Mouse (Mus musculus): Measurements from ENCODE around the gene Ccdc187.

Gene Ccdc187

DNA sequence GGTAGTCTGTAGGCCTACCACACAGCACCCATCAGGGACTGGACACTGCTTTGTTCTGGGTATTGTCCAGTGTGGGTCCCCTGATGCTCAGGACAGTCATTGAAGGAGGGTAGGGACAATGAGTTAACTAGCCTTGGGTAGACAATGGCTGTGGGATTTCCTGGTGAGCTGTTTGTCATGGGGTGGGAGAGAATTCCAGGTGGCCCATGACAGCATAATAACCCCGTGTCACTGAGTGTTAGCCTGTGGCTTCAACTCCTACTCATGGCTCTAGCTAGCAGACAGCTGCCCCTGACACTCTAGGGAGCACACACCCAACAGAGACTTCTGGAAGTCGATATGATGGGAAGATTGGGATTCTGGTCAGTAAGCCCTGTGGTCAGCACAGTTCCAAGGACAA lies at the start of gene Ccdc187:
Gene Ccdc187 (minus strand): TSS at position 101 of the 400 bp plus-strand sequence.
- no peak for DNase-seq

DNA sequence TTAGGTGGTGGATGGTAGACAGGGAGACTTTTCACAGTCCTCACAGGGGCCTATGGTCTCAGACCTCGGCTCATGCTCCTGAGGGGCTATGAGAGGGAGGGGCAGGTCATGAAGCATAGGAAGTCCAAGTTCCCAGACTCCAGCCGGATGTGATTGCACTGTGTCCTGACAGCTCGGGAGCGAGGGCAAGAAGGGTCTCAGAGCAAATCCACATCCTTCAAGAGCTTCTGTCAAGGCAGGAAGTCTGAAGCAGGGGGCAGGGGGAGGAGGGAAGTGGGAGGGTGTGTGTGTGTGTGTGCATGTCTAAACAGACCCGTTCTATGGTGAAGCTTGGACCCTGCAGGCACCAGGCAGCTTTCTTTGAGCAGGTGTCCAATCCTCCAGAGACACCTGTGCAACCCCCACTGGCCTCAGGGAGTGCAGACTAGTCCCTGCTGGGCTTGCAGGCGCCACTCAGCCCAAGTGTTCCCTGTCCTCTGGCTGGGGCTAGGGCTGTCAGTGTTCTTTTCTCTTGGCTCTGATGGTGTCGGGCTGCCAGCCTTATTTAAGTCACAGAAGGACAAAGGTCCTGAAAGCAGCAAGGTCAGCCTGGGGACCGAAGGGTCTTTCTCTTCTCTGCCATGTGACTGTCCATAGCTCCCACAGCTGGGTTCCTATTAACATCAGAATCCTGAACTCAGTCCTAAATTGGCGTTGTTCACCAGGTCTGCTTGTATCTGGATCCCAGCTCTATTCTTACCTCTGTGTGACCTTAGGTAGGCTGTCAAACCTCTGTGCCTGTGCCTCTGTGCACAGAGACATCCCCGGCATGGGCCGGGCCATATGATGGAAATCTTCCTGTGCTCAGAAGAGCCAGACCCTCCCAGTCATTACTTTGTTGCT lies 48.5 kb upstream of the Ccdc187 start:
- peak; percentile 62 to 89 for DNase-seq

DNA sequence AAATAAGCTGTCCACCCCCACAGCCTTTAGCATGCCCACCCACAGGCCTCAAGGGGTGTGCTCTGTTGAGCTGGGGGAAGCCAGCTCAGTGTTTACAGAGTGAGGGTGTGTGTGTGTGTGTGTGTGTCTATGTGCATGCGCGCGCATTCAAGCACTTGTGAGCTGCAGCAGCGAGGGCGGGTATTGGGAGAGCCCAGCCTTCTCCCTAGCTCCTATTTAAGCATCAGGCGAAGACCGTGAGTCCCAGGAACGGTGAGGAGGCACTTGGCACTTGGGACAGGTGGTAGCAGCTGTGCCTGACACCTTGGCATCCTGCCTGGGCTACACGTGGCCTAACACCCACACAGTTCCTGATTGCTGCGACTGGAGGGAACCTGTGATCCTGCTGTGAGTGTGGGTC lies 47.7 kb upstream of the Ccdc187 start:
- DNase-seq, result peak; percentile 68 to 81

DNA sequence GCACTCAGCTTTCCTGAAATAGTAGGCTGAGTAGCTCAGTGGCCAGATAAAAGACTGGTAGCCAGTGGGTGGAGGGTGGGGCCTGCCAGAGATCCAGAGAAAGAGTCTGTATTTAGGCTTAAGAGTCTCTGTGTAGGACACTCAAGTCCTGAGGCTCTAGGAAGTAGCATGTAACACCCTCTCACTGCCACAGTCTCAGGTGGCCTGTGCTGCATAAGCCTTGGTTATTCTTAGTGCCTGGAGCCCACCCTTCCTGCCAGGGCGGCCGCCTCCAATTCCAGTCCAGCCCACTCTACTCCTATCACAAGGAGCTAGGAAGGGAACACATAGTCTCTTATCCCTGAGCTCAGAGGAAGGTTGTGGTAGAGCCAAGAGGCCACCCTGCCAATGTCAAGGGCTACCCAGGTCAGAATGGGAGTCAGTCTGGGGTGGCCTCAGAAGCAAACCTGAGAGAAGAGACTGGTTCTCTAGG lies 47.2 kb upstream of the Ccdc187 start:
- peak; percentile 24 to 72 for DNase-seq

DNA sequence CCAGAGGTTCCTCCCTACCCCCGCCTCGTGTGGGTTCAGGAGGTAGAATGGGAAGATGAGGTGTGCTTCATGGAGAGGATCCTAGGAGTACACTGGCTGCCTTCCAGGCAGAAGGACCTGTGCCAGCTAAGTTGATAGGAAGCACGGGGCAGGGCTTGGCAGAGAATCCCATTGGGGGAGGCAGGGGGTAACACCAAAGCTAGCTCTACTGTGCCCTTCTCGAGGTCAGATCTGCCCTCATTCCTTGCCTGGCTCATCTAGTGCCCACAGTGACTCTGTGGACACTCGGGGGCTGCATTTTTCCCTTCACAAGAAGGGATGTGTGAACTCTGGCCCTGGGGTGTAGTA lies 44.8 kb upstream of the Ccdc187 start:
- DNase-seq, result peak; percentile 66 to 70

DNA sequence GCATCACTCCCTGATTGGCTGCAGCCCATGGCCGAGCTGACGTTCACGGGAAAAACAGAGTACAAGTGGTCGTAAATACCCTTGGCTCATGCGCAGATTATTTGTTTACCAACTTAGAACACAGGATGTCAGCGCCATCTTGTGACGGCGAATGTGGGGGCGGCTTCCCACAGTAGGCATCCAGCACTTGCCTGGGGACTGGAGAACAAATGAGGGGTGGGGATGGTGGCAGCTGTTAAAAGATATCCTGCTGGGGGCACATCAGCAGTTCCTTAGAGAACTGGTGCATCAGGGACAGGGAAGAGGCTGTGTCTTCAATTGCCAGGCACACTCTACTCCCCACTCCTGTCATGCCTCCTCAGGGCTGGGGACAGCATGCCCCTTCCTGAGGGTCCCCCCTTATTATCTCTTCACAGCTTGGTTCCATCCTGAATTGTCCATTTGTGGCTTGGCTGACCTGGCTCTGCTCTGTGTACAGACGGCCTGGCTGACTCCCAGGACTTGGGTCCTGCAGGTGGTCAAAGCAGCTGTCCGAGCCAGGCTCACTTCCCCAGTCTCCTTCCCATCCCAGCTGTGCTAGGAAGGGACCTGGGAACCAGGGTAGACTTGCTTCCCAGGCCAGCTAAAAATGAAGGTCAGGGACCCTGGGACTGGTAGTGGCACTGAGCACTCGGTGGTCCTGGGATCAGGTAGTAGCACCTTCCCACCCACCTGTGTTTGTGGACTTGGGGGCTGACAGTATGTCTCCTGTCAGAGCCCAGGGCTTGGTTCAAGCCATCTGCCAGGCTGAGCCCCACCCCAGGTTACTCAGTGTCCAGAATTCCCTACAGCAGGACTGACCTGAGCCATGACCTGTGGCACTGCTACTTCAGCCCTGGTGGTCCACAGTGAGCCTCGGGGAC lies 44.2 kb upstream of the Ccdc187 start:
- no peak for DNase-seq

DNA sequence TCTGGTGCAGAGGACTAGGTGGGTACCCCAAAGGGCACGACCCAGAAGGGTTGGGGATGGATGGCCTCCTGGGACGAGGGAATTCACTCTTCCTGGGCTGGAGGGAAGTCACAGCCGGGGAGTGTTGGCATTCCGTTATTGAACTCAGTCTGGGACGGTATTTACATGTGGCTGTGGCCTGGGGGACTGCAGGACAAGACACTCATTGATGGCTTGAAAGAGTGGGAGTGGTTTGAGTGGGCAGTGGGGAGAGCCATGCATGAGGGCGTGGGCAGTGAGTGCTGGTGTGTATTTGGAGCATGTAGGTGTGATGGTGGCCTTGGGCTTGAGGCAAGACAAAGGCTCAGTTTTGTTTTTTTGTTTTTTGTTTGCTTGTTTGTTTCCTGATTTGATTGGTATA lies 36.3 kb upstream of the Ccdc187 start:
- no peak for DNase-seq

DNA sequence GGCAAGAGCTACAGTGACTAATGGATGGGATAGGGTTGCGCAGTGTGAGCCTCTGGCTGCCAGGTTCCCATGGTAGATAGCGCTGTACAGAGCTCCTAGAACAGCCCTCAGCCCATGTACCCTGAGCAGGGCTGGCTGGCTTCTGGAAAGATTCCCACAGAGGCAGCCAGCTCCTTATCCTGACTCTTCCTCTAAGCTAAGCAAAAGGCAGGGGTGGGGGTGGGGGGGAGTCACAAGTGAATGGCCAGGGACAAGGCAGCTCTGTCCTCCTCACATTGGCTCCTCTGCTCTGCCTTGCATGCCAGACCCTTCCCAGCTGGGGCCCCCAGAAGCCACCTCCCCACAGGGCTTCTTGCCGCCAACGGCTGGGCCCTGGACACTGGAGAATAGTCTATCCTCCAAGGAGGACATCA lies 35.7 kb upstream of the Ccdc187 start:
- no peak for DNase-seq

DNA sequence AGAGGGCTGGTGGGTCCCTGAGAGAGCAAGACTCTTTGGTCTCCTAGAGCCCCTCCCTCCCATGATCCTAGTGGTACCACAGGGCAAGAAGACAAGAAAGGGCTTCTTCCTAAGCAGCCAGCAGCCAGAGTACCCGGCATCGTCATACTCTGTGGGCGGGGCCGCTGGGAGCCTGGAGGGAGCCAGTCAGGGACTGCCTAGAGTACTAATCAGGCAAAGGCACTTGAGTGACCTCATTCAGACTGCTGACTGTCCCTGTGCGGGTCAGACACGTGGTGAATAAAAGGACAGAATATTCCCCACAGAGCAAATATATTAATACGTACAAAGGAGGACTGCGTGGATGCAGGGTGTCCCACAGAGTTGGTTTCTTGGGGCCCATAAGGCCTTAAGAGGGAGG lies 35.0 kb upstream of the Ccdc187 start:
- DNase-seq, result peak in 1 of 2 experiments; percentile 36

DNA sequence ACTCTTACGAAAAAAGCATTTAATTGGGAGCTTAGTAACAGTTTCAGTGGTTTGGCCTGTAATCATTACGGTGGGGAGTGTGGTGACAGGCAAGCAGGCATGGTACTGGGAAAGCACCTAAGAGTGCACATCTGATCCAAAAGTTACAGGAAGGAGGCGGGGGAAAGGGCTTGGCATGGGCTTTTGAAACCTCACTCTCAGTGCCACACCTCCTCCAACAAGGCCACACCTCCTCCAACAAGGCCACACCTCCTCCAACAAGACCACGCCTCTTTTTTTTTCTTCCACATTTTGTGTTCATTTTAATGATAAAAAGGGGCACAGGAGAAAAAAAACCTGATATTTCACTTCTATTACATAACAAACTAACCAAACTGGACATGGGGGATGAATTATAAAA lies 33.5 kb upstream of the Ccdc187 start:
- peak in 1 of 2 experiments; percentile 37 for DNase-seq

DNA sequence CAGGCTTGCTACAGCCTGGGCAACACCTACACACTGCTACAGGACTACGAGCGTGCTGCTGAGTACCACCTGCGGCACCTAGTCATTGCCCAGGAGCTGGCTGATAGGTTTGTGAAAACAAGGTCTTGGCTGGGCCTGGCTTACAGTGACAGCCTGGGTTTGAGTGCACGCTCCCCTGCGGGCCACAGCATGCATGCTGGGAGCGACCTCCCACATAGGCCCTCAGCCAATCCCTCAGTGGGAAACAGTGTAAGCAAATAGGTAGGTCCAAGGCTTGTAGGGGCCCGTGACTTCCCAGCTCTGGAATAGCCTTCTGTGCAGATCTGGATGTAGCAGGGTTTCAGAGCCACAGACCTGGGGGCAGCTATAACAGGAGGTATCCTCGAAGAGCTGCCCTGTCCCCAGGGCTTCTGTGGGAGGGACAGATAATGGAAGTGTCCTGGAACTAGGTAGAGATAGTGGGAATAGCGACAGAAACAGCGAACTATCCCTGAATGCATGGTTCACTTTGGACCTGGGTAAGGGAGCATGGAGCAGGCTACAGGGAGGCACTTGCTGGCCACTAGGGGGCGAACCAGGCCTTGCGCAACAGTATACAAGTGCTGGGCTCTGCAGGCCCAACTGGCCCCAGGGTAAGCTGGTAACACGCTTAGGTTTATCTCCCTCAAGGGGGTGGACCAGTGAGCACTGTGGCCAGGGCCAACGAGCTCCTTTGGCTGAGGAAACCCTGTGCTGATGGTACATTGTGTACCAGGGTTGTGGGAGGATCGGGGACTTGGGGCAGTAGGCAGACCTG lies 31.2 kb upstream of the Ccdc187 start:
- peak; percentile 78 to 80 for DNase-seq

DNA sequence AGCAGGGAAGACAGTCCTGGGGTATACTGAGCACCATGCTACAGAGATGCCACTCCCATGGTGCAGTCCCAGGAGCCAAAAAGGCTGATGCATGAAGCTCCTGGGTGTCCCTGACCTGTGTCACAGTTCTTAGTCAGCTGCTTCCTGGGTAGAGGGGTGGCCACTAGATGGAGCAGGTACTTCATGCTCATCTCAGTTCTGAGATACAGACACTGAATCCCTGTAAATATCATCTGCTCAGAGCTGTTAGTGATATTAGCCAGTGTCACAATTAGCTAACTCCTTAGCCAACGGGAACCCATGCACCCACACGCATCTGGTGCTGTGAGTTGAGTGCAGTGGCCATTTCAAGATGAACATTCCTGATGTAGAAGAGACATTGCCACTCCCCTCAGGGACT lies 30.6 kb upstream of the Ccdc187 start:
- peak; percentile 56 to 66 for DNase-seq

DNA sequence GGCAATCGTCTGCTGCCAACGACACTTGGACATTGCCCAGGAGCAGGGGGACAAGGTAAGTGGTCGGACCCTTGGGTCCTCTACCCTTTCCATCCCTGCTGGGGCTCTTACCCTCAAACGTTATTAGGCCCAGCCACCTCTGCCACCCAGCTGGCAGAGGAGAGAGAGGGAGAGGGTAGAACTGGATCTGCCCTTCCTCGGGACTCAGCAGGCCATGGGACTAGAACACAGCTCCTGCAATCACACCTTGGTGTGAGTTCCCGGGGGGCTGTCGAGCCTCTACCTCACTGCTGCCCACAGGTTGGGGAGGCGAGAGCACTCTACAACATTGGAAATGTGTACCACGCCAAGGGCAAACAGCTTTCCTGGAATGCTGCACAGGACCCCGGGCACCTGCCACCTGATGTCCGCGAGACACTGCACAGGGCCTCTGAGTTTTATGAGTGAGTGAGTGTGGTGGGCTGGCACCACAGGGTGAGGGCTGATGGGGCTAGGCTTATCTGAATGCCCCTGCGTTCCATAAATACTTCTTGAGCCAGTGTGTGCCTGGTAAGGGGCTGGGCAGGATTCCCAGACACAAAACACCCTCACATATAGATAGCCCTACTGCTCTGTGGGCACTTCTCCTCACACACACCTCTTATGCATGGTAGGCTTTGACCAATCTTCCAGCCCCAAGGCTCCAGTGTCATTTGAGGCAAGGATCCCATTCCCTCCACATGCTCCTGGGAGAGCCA lies 29.4 kb upstream of the Ccdc187 start:
- DNase-seq, result no peak

DNA sequence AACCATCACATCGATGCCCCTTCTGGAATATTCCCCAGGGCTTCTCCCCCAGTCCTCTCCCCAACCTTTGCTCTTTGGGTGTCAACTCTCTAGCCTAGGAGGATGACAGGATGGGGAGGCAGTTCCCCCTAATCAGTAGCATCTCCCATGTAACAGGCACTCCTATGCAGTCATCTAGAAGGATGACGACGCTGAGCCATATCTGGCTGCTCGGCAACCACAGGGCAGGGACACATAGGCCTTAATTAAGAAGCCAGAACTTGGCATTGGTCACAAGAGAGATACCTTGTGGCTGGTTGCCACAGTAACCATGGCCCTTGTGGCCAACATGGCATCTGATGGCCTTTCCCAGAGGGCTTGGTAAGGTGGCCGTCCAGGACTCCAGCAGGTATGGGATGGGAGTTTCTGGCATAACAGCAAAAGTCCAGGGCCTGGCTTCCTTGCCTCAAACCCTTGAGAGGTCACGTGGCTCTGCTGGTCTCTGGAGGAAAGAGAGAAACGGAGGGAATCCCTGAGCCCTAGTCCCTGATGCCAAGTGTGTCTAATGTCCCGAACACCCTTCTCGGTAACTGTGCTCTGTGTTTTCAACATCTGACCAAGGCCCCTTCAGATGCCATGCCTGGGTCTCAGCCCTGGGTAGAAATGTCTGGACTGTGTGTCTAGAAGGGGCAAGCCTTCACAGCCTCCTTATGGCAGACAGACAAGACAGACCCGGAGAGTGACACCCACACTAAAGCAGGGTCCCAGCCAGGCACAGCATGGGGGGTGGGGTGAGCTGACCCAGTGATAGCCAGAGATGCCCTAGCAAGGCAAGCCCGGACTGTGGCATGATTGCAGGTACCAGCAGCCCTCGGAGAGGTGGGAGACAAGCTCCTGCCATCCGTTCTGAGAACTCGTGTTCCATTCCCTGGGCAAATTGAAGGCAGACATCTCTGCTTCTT lies 26.2 kb upstream of the Ccdc187 start:
- DNase-seq, result no peak

DNA sequence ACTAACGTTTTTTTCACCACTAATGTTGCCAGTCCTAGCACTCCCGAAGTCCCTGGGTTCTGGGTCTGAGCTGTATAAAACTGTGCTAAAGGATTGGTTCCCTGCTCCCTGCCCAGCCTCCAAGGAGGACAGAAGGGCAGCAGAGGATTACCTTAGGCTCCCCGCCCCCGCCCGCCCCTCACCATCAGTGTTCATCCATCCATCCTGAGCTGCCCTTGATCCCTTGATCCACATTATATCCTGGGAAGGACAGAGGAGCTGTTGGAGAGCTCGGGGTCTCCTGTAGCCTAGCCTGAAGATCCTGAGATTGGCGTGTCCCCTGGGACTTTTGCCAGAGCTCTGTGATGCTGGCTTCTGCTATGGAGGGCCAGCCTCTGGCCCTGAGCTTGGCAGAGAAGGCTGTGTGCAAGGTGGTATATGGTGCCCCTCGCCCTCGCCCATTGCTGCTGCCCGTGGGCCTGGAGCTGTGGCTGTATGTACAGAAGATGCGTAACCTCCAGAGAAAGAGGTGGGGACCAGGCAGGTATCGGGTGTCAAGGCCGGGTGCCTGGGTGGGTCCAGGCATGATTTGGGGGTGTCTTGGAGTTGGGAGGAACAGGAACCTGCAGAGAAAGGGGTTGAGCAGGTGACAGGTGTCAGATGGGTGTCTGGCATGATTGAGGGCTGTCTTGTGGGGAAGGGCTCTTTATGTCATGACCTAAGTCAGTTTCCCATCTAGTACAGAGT lies 25.3 kb upstream of the Ccdc187 start:
- no peak for DNase-seq

DNA sequence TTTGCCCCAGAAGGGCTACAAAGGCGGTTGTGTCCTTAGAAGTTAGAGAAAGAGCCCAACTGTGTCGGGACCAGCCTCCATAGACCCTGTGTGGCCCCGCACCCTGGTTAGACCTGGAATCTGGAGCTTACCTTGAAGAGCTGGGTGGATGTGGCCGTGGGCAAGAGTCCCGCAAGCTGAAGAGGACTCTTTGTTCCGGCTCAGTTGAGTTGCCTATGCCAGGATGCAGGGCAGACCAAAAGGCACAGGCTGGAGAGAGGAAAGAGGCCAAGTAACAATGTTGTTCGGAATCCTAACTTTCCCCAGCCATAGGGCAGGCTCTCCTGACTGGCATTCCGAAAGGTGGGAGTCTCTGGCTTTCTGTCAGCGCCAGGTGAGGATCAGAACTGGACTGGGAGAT lies 24.8 kb upstream of the Ccdc187 start:
- DNase-seq, result no peak

DNA sequence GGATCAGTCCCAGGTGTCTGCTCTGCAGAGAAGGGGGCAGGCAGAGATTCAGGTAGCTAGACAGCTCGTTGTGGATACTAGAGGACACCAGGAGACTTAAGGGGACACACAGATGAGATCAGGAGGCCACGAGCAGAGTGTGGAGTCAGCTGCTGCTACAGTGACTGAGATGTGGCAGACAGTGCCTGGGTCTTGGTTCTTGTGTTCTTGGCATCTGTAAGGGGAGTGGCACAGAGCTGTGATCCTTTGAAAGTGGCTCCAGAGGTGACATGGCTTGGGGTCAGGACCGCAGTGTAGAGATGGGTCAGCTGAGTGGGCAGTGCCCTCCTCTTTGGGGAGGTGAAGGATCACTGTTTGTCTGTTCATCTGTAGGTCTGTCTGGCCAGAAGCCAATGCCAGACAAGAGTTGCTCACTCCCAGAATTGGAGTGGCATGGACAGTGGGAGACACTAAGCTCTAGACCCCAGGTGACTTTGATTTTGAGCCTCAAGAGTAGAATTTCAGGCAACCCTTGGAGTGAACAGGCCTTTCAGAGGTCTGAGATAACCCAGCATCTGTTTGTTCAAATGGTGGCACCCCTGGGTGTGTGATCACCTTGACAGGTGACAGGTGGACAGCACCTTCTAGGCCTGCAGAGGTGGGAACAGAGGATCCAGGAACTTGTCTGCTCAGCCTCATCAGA lies 23.8 kb upstream of the Ccdc187 start:
- DNase-seq, result no peak

DNA sequence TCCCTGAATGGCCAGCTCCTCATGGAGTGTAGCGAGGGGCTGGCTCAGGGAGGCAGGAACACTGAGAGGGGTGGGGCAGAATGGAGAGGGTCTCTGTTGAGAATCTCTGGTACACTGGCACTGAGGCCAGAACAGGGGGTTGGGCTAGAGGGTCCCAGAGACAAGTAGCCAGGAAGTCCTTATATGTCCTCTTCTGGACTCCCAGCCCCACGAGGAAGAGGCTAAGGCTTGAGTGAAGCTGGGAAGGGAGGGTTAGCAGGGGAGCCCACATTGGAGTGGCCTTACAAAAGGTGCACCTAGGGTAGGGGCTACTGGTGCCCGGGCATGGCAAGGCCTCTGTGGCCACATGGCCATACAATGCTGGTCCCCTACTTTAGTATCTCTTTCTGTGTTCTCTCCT lies 23.0 kb upstream of the Ccdc187 start:
- DNase-seq, result no peak

DNA sequence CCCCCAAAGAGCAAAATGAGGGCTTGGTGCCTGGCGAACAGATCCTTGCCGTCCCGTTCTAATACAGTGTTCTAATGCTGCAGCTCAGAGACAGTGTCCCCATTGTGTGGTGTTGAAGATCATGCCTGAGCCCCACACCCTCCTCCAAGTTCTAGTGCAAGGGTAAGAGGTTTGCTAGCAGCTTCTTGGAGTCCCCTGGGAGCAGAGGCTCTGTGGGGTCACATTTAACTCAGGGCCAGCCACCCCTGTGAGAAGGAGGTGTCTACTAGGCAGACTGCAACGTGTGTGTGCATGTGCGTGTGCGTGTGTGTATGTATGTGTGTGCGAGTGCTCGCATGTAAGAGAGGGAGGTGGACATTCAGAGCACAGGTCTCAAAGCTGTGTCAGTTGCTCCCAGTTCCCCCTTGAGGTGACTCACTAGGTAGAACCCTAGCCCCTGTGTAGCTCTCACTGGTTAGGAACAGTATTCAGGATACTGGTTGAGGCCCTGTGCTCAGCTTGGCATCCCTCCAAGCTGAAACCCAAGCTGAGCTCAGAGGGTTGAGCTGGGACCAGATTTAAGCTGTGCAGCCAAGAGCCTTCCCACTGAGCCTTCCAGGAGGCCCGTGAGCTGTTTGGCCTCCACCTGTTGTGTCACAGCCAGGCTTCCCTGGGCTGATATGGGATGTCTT lies 22.4 kb upstream of the Ccdc187 start:
- DNase-seq, result peak in 1 of 2 experiments; percentile 36

Data from kidney, postnatal 25 days (tissue).